Mouse (Mus musculus) heart, embryonic 16.5 days (tissue): ENCODE measurements around the gene Med15. TPM values are rescaled to one million over a fixed set of nuclear protein-coding genes. Genes with fewer than 3 reads are reported as not detected.
"Not testable (repeated sequence)": the region's sequence is repeated elsewhere in the genome, so short reads cannot be mapped to it uniquely, and the experiment has no call there.

Experiments
- ATAC-seq: fragments of 200-750 bp; cut with Nextera tagmentation; replicated peaks from 2 replicates; pipeline ENCODE4 v1.8.0; 2017; ENCODE audit warnings: moderate number of reproducible peaks; ENCODE audit not compliant: insufficient read depth, low FRiP score; ENCODE audit errors: extremely low read depth
- H3K27ac ChIP-seq: fragments of 300-500 bp; sonication (generic); 2 replicates; pipeline ENCODE4 v1.5.1; 2014; ENCODE audit warnings: mild to moderate bottlenecking, low read length, control low read depth, moderate library complexity
- H3K27me3 ChIP-seq: fragments of 300-500 bp; sonication (generic); 2 replicates; pipeline ENCODE4 v1.6.1; 2014; ENCODE audit warnings: low read length, mixed read lengths; ENCODE audit not compliant: control insufficient read depth, insufficient read depth
- H3K36me3 ChIP-seq: fragments of 300-500 bp; sonication (generic); 2 replicates; pipeline ENCODE4 v1.6.1; 2014; ENCODE audit not compliant: control insufficient read depth, insufficient read depth
- H3K4me1 ChIP-seq: fragments of 300-500 bp; sonication (generic); 2 replicates; pipeline ENCODE4 v1.6.1; 2014; ENCODE audit warnings: low read length, mixed read lengths; ENCODE audit not compliant: control insufficient read depth, insufficient read depth
- H3K4me2 ChIP-seq: fragments of 300-500 bp; sonication (generic); 2 replicates; pipeline ENCODE4 v1.6.1; 2014; ENCODE audit warnings: low read depth, mild to moderate bottlenecking, control low read depth, low read length
- H3K4me3 ChIP-seq: fragments of 300-500 bp; sonication (generic); 2 replicates; pipeline ENCODE4 v1.5.1; 2014; ENCODE audit warnings: mild to moderate bottlenecking, control low read depth, low read length
- H3K9ac ChIP-seq: fragments of 300-500 bp; sonication (generic); 2 replicates; pipeline ENCODE4 v1.6.1; 2014; ENCODE audit warnings: low read length, control low read depth
- H3K9me3 ChIP-seq: fragments of 300-500 bp; sonication (generic); replicated peaks from 2 replicates; pipeline ENCODE4 v1.6.1; 2016; ENCODE audit warnings: low read length; ENCODE audit not compliant: control insufficient read depth
- WGBS: fragments of 180-500 bp; shearing (Covaris S2); extraction: QIAGEN DNeasy Blood & Tissue Kit; methylation state at CpG from one replicate; pipeline ENCODE4 v1.1.7; 2014; 5-methylcytosine and 5-hydroxymethylcytosine counted together
- polyA plus RNA-seq: library from polyadenylated mRNA; unstranded; fragments of >200 nt; fragmentation: Nextera tagmentation; extraction: Ambion mirVana; gene quantifications from 2 replicates; pipeline ENCODE4 v1.2.1, GENCODE M21; 2015

The Med15 gene
- polyA plus RNA-seq, 1 experiment from 2014 or later = 35.9 TPM

GRCm38 (mm10) chr16:17621936-17622335 lies 110.8 kb downstream of the Med15 start:
- Histone ChIP-seq H3K9ac (no peak overlapping the region), H3K4me1 (peaks cover 14% of the 10 kb centered on the region), H3K4me3 (no peak overlapping the region), H3K27ac (no peak overlapping the region), H3K27me3 (no peaks in the 10 kb centered on the region), H3K36me3 (peaks cover 27% of the 10 kb centered on the region), H3K4me2 (no peak overlapping the region), H3K9me3 (no peaks in the 10 kb centered on the region)
- WGBS = 88% methylated on average over 1 of the region's 1 CpGs
- ATAC-seq = no peak

GRCm38 (mm10) chr16:17619198-17620105 lies 113.2 kb downstream of the Med15 start, which contains the start of gene Smpd4:
TSS of gene Smpd4 (plus strand) at chr16:17619354.
- Histone ChIP-seq H3K4me1 (peaks cover 14% of the 10 kb centered on the region), H3K27ac (peak within 1 kb of the TSS; percentile 68), H3K9me3 (no peaks in the 10 kb centered on the region), H3K27me3 (no peaks in the 10 kb centered on the region), H3K4me3 (peak within 1 kb of the TSS; percentile 99), H3K9ac (peak within 1 kb of the TSS; percentile 96), H3K36me3 (peaks cover 15% of the 10 kb centered on the region), H3K4me2 (peak within 1 kb of the TSS; percentile 94)
- WGBS = 2% methylated on average over 60 of the region's 60 CpGs
- peak; percentile 65 for ATAC-seq

GRCm38 (mm10) chr16:17617922-17618565 lies 114.6 kb downstream of the Med15 start:
- Histone ChIP-seq H3K4me1 (peaks cover 14% of the 10 kb centered on the region), H3K9me3 (no peaks in the 10 kb centered on the region), H3K4me3 (no peak overlapping the region), H3K9ac (no peak overlapping the region), H3K4me2 (peak overlapping the region; percentile 22; the same call in 1 of the 2 replicates), H3K27ac (no peak overlapping the region), H3K36me3 (peaks cover 10% of the 10 kb centered on the region), H3K27me3 (no peaks in the 10 kb centered on the region)
- ATAC-seq = peak; percentile 49; the same call in 1 of the 2 replicates
- 12% methylated on average over 13 of the region's 13 CpGs for WGBS

- peaks cover 14% of the 10 kb centered on the region for H3K4me1 ChIP-seq
- no peaks in the 10 kb centered on the region for H3K27me3 ChIP-seq
- ATAC-seq = no peak
- 76% methylated on average over 5 of the region's 5 CpGs for WGBS
- H3K36me3 ChIP-seq = no peaks in the 10 kb centered on the region
- H3K27ac ChIP-seq = no peak overlapping the region
- no peak overlapping the region for H3K4me2 ChIP-seq
- H3K9me3 ChIP-seq = no peaks in the 10 kb centered on the region
- no peak overlapping the region for H3K4me3 ChIP-seq
- no peak overlapping the region for H3K9ac ChIP-seq
Observed at GRCm38 (mm10) chr16:17616212-17616611, 116.5 kb downstream of the Med15 start.

- not testable (repeated sequence) for H3K9ac ChIP-seq, H3K4me2 ChIP-seq, H3K9me3 ChIP-seq, H3K27me3 ChIP-seq, ATAC-seq, H3K4me3 ChIP-seq, H3K27ac ChIP-seq, H3K4me1 ChIP-seq, H3K36me3 ChIP-seq
- 86% methylated on average over 6 of the region's 6 CpGs for WGBS
Observed at GRCm38 (mm10) chr16:17614740-17615139, 118.0 kb downstream of the Med15 start.

- no peaks in the 10 kb centered on the region for H3K36me3 ChIP-seq
- H3K27me3 ChIP-seq = no peaks in the 10 kb centered on the region
- WGBS = 70% methylated on average over 4 of the region's 4 CpGs
- no peak overlapping the region for H3K9ac ChIP-seq
- H3K4me1 ChIP-seq = no peaks in the 10 kb centered on the region
- H3K9me3 ChIP-seq = no peaks in the 10 kb centered on the region
- H3K4me2 ChIP-seq = no peak overlapping the region
- no peak overlapping the region for H3K4me3 ChIP-seq
- ATAC-seq = no peak
- no peak overlapping the region for H3K27ac ChIP-seq
Observed at GRCm38 (mm10) chr16:17611383-17611782, 121.3 kb downstream of the Med15 start.

GRCm38 (mm10) chr16:17605684-17606083 lies 127.0 kb downstream of the Med15 start:
- no peak for ATAC-seq
- no peak overlapping the region for H3K27ac ChIP-seq
- no peak overlapping the region for H3K9ac ChIP-seq
- no peaks in the 10 kb centered on the region for H3K36me3 ChIP-seq
- no peaks in the 10 kb centered on the region for H3K9me3 ChIP-seq
- 66% methylated on average over 5 of the region's 5 CpGs for WGBS
- no peak overlapping the region for H3K4me3 ChIP-seq
- H3K4me1 ChIP-seq = no peaks in the 10 kb centered on the region
- no peaks in the 10 kb centered on the region for H3K27me3 ChIP-seq
- H3K4me2 ChIP-seq = no peak overlapping the region

GRCm38 (mm10) chr16:17604941-17605340 lies 127.8 kb downstream of the Med15 start:
- no peak overlapping the region for H3K27ac ChIP-seq
- WGBS = 67% methylated on average over 4 of the region's 4 CpGs
- no peak for ATAC-seq
- H3K4me3 ChIP-seq = no peak overlapping the region
- H3K4me2 ChIP-seq = no peak overlapping the region
- no peak overlapping the region for H3K9ac ChIP-seq
- no peaks in the 10 kb centered on the region for H3K9me3 ChIP-seq
- no peaks in the 10 kb centered on the region for H3K27me3 ChIP-seq
- no peaks in the 10 kb centered on the region for H3K36me3 ChIP-seq
- H3K4me1 ChIP-seq = no peaks in the 10 kb centered on the region
